Mouse (Mus musculus) thymus, adult 2 months (tissue): ENCODE measurements at regions not wholly inside any gene's neighbourhood (a gene's known extent, or its start where the extent isn't known, plus 50 kb on each side); places are given as distances from the start of the nearest gene placed in this dataset.

ENCODE experiments used
- CTCF ChIP-seq: fragments of 200-500 bp; IDR thresholded peaks from 2 replicates; pipeline ENCODE4 v1.5.1; 2012; ENCODE audit warnings: mild to moderate bottlenecking, control low read depth, low read length, moderate library complexity, borderline replicate concordance; ENCODE audit not compliant: control insufficient read depth, poor library complexity, insufficient read depth; ENCODE audit errors: extremely low read depth
- POLR2A ChIP-seq: fragments of 200-500 bp; IDR thresholded peaks from 2 replicates; pipeline ENCODE4 v1.6.1; 2012; ENCODE audit warnings: mild to moderate bottlenecking, low read length, control low read depth, moderate library complexity; ENCODE audit not compliant: control insufficient read depth, poor library complexity, insufficient read depth; ENCODE audit errors: extremely low read depth

GRCm38 (mm10) chr4:10357572-10357971, 516.7 kb upstream of the 2610301B20Rik start:
- TF ChIP-seq POLR2A = no peak
- no peak for TF ChIP-seq CTCF
